Mouse (Mus musculus): ENCODE results near the gene Tmem117.

DNA sequence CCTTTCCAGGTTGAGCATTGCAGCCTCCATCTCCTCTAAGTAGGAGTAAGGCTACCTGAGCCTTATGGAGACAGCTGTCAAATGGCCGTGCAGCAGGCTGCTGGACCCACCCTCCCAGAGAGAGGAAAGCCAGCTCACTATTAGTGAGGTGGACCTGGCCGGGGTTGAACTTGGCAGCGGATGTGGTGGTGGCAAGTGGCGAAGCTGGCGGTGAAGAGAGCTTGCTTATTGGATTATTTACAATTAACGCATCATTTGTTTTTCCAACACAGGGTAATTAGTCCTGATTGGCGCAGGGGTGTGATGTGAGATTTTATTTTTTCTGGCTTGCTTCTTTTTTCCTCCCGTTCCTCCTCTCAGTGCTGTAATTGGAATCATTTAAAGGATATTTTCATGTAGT lies 19.4 kb downstream of the Tmem117 start:
- TF ChIP-seq CTCF (IDR thresholded peaks at IDR 0.05; ENCODE audit: extremely low read depth, insufficient read depth, low read length) (no peak), POLR2A (IDR thresholded peaks at IDR 0.05; ENCODE audit: extremely low read depth, insufficient read depth, low read length) (no peak)

All from cortical plate, adult 2 months (tissue).